Comparison of ENCODE assay signal across 17 mouse cellular contexts in genomic region chr15:101182676-101183075, GRCm38 (mm10). TPM values are rescaled to one million over a fixed set of nuclear protein-coding genes. Genes with fewer than 3 reads are reported as not detected.
DNase-seq lines count a peak whose midpoint lies in the region; ATAC-seq and TF ChIP-seq lines count a peak whose summit lies in the region.
"Had no signal": no experiment of that assay in that cellular context is flagged by ENCODE, and none has a peak within 500 bp of the region (broad histone marks: within the 10 kb centered on the region; RNA-seq: fewer than 3 reads in every experiment).

No protein-coding gene starts in this region.

- TF ChIP-seq CTCF in embryonic fibroblast, embryonic 13.5 days (IDR thresholded peaks at IDR 0.05; ENCODE audit: borderline replicate concordance, insufficient read depth, low read length), result no peak

- TF ChIP-seq POLR2A in embryonic fibroblast, embryonic 13.5 days (IDR thresholded peaks at IDR 0.05; ENCODE audit: low read depth, low read length), result no peak

- ATAC-seq in kidney, embryonic 16.5 days (ENCODE audit: low FRiP score, low TSS enrichment), result no peak
- ATAC-seq in midbrain, embryonic 16.5 days, result no peak
- ATAC-seq: CD4-positive, CD25-positive, alpha-beta regulatory T cell, adult 4 months; Patski had no signal

- no peaks in the 10 kb centered on the region for H3K9me3 ChIP-seq in kidney, embryonic 16.5 days (ENCODE audit: low read length)
- no peaks in the 10 kb centered on the region for H3K9me3 ChIP-seq in midbrain, embryonic 16.5 days (replicated peaks; ENCODE audit: control insufficient read depth, low read length, poor library complexity, severe bottlenecking)
- H3K9me3 ChIP-seq: hindbrain, embryonic 15.5 days had no signal

- H3K9ac ChIP-seq in kidney, embryonic 16.5 days (replicated peaks; ENCODE audit: low read length), result no peak overlapping the region; the same call in 1 of the 2 replicates
- no peak overlapping the region for H3K9ac ChIP-seq in midbrain, embryonic 16.5 days (ENCODE audit: low read depth, low read length)
- H3K9ac ChIP-seq: hindbrain, embryonic 15.5 days had no signal

- no peaks in the 10 kb centered on the region; the same call in 1 of the 2 replicates for H3K36me3 ChIP-seq in kidney, embryonic 16.5 days (ENCODE audit: insufficient read depth, low read length)
- no peaks in the 10 kb centered on the region for H3K36me3 ChIP-seq in midbrain, embryonic 16.5 days (ENCODE audit: control insufficient read depth, insufficient read depth, low read length)

- H3K27me3 ChIP-seq in kidney, embryonic 16.5 days (ENCODE audit: insufficient read depth, low read length), result no peaks in the 10 kb centered on the region
- H3K27me3 ChIP-seq in midbrain, embryonic 16.5 days (ENCODE audit: control insufficient read depth, insufficient read depth, low read depth, low read length), result no peaks in the 10 kb centered on the region
- H3K27me3 ChIP-seq: hindbrain, embryonic 15.5 days; Patski had no signal

- H3K4me1 ChIP-seq in kidney, embryonic 16.5 days (ENCODE audit: insufficient read depth, low read length), result peaks cover 41% of the 10 kb centered on the region
- peaks cover 14% of the 10 kb centered on the region; the same call in 1 of the 2 replicates for H3K4me1 ChIP-seq in embryonic fibroblast, embryonic 13.5 days (ENCODE audit: control insufficient read depth, insufficient read depth, low read length)
- H3K4me1 ChIP-seq in midbrain, embryonic 16.5 days (ENCODE audit: control insufficient read depth, insufficient read depth, low read length), result peaks cover 33% of the 10 kb centered on the region

- H3K4me2 ChIP-seq in kidney, embryonic 16.5 days (replicated peaks; ENCODE audit: low read depth, low read length), result no peak overlapping the region
- H3K4me2 ChIP-seq in midbrain, embryonic 16.5 days (ENCODE audit: low read length), result no peak overlapping the region
- H3K4me2 ChIP-seq: heart, embryonic 11.5 days; hindbrain, embryonic 15.5 days had no signal

- no peak overlapping the region for H3K4me3 ChIP-seq in kidney, embryonic 16.5 days (ENCODE audit: low read length)
- no peak overlapping the region for H3K4me3 ChIP-seq in embryonic fibroblast, embryonic 13.5 days (ENCODE audit: insufficient read depth, low read length)
- no peak overlapping the region for H3K4me3 ChIP-seq in midbrain, embryonic 16.5 days (ENCODE audit: low read depth, low read length)
- H3K4me3 ChIP-seq: hindbrain, embryonic 15.5 days had no signal

- 29% methylated on average over 5 of the region's 5 CpGs for WGBS in kidney, embryonic 16.5 days
- 57% methylated on average over 5 of the region's 5 CpGs for WGBS in midbrain, embryonic 16.5 days

- peak overlapping the region; percentile 54; the same call in 1 of the 2 replicates for H3K27ac ChIP-seq in kidney, embryonic 16.5 days (ENCODE audit: low read length)
- H3K27ac ChIP-seq in embryonic fibroblast, embryonic 13.5 days (ENCODE audit: insufficient read depth, low read length), result peak overlapping the region; percentile 35; the same call in 1 of the 2 replicates
- H3K27ac ChIP-seq in midbrain, embryonic 16.5 days (ENCODE audit: low read length), result no peak overlapping the region
- H3K27ac ChIP-seq: macrophage had no signal

- DNase-seq in kidney, adult 9 months, result no peak
- DNase-seq in ZHBTc4 (ENCODE audit: low read depth, low spot score), result peak; percentile 81
- DNase-seq in mesoderm, embryonic 11.5 days (ENCODE audit: low read depth, low spot score), result peak; percentile 61
- no peak for DNase-seq in left cerebral cortex, adult 9 months (ENCODE audit: low spot score in 2 of 2)
- no peak for DNase-seq in thymus, postnatal 25 days
- DNase-seq: adrenal gland, postnatal 14 days; kidney, postnatal 25 days; layer of hippocampus, postnatal 36 days; liver had no signal

RNA-seq across cellular contexts. Expression of gene Acvr1b, which starts 8.8 kb away (rescaled TPM):
- polyA plus RNA-seq in kidney, embryonic 16.5 days (2015; fragmentation: Nextera tagmentation; extraction: Ambion mirVana), result 7.4 and 8.8 TPM in 2 replicates
- 8.8 and 9.7 TPM in 2 replicates for polyA plus RNA-seq in embryonic fibroblast, embryonic 13.5 days (2011; ENCODE audit: insufficient read length, low read depth, missing spikeins)
- polyA plus RNA-seq in midbrain, embryonic 16.5 days (2015; fragmentation: Nextera tagmentation; extraction: Ambion mirVana), result 22.1 and 24.5 TPM in 2 replicates

RNA-seq across cellular contexts. Expression of gene Grasp, which starts 41.3 kb away (rescaled TPM):
- polyA plus RNA-seq in kidney, embryonic 16.5 days (2015; fragmentation: Nextera tagmentation; extraction: Ambion mirVana), result 3.2 and 3.4 TPM in 2 replicates
- polyA plus RNA-seq in embryonic fibroblast, embryonic 13.5 days (2011; ENCODE audit: insufficient read length, low read depth, missing spikeins), result 9.0 and 9.3 TPM in 2 replicates
- polyA plus RNA-seq in midbrain, embryonic 16.5 days (2015; fragmentation: Nextera tagmentation; extraction: Ambion mirVana), result 0.95 and 1.1 TPM in 2 replicates

RNA-seq across cellular contexts. Expression of gene Acvrl1, which starts 54.4 kb away (rescaled TPM):
- polyA plus RNA-seq in kidney, embryonic 16.5 days (2015; fragmentation: Nextera tagmentation; extraction: Ambion mirVana), result 20.6 and 24.4 TPM in 2 replicates
- polyA plus RNA-seq in embryonic fibroblast, embryonic 13.5 days (2011; ENCODE audit: insufficient read length, low read depth, missing spikeins), result 11.7 and 13.0 TPM in 2 replicates
- 8.0 and 10.6 TPM in 2 replicates for polyA plus RNA-seq in midbrain, embryonic 16.5 days (2015; fragmentation: Nextera tagmentation; extraction: Ambion mirVana)
- polyA plus RNA-seq: Patski had no signal

Comparison
In these comparisons a context has a peak if more than half of its experiments do, and no peak if none do; other contexts are left out.
1. DNase-seq: peak in ZHBTc4 (single experiment) and mesoderm, embryonic 11.5 days (single experiment); none in kidney, adult 9 months (single experiment), left cerebral cortex, adult 9 months (0 of 2) and thymus, postnatal 25 days (single experiment).